Mouse (Mus musculus) B cell, adult 2 months (primary cell): ENCODE measurements around the gene Dner.
A peak's percentile ranks its signal among the peaks of the same experiment; 100 is the strongest.

Experiments
- DNase-seq, 2 experiments: peaks; one replicate each; pipeline ENCODE4 v3.0.0; 2022

The Dner gene

DNA sequence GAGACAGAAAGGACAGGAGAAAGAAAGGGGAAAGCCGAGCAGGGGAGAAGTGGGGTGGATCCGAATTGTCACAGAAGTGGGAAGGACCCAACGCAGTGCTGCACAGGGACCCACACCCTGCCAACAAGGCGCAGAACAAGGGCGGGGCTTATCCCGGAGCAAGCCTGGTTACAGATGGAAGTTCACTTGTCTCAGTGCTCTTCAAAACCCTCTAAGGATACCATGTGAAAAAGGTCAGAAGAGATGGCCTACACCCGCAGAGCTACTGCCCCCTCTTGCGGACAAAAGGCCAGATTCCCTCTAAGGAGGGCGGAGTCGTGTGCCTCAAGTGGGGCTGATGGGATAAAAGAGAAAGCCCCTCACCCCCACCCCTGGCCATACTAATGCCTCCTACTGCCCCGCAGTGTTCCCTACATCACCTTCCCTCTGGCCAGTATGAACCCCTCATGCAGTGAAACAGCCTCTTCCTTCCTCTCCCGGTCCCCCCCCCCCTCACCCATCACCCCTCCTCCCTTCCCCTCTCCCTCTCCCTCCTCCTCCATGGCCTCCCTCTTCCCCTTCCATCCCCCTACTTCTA lies 73.0 kb downstream of the Dner start:
- no peak for DNase-seq

DNA sequence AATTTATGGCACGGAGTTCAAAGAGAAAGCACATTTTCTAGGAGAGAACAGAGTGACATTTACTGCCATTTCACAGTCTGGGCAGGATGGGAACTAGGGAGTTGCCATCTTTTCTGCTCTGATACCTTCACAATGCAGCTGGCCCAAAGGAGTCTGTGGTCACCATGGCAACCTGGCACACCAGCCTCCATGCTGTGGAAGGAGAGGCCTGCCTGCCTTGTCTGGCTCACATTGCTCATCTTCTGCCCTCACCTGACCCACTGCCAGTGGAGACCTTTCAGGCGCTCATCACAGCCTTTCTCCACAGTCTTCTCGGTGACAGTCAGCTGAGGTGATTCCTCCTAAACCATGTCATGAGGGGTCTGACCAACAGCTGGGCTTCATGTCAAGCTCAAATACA lies 74.7 kb downstream of the Dner start:
- no peak for DNase-seq

DNA sequence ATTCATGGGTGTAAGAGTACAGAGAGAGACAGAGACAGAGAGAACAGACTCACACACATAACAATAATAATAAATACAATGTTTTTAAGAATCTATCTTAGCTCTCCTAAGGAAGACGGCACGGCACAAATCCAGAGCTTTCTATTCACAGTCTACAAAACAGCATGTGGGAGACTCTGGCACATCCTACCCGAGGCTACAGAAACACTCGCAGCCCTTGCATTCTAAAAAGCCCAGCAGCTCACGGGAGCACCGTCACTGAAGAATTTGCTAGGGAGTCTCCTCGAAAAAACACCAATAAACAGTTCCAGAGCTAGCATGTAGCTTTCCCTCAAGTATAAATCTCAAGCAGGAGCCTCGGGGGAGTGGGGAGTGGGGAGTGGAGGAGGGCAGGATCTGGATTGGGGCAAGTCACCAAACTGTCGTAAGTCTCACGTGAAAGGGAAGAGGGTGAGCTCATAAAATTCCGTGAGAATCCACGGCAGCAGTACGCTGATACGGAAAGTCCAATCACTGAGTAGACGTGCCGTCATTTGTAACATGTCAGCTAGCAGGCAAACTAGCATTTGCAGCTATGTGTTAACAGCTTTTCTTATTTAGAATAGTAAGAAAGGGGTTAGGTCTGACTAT lies 76.8 kb downstream of the Dner start:
- no peak for DNase-seq

DNA sequence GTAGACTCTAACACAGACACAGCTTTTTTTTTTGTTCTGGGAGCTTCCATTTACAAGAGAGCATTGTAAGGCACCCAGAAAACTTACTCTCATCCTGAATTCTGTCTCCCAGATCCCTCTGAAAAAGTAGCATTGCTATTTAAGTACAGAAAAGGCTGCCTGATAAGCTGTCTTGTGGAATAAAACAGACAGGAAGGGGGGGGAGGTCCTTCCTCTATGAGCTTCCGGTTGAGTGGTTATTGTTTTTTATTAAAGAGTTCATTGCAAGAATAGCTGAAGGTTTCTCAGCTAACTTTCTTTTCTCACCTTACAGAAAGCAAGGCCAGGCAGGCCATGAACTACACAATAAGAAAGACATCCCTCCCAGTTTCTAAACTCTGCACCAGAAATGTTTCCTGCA lies 77.9 kb downstream of the Dner start:
- DNase-seq = no peak

DNA sequence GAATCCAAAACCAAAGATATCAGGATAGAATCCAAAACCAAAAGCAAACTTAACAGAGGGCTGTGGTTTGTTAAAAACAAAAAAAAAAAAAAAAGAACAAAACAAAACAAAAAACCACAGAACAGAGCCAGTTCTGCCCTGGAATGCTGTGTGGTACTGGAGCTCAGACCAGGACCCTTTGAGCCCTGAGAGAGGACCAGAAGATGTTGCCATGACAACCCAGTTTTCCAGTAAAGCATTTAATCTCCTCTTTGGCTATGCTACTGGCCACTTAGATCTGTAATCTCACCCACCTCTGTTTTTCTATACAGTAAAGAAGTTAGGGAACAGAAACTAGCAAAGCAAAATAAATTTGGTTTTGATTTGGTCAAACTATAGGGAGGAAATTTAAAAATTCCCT lies 79.9 kb downstream of the Dner start:
- no peak for DNase-seq

DNA sequence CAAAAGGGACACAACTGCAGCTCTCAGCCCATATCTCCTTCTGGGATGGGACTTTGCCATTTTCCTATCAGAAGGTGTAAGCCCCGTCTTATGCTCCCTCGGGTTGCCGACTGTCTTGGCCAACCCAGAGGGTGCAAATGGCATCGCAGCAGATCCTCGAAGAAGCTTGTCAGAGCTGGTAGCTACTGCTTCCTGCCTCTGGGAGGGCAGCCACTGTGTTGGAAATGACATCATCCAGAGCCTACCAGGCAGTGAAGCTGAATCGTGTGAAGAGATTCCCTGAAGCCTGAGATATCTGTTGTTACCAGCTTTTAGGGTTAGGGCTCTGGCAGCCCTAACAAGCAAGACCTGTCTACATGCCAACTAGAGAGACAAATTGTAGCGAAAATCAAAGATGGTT lies 81.4 kb downstream of the Dner start:
- no peak for DNase-seq

DNA sequence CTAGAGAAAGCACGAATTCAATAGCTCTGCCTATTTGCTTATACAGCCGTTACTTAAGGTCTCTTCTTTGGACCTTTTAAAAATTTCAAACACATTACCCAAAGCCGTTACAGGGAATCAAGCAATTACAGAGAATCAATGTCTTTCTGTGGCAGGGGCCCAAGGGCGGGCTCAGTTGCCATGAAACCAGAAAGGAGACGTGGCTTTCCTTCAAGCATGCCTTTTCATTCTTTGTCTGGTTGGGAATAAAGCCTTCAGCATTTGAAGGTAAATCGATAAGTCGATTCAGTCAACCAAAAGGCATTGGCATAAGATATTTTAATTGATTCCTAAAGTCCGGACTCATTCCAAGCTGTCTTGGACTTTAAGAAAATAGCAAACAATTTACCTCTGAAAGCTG lies 82.9 kb downstream of the Dner start:
- no peak for DNase-seq

DNA sequence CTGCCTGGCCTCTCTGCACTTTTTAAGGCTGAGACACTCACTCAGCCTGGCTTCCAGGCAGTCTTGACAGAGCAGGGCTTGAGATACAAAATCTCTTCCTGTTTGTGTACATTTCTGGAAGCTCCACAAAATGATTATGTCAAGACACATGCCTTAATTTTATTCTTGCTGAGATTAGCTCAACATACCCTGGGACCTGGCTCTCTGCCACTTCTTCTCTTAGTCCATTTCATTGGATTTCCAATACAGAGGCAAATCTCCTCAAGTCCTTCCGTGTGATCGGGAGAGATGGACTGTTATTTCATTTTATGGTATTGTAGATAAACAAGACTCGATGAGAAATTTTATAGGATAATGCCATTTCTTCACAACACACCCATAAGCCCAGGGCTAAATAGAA lies 84.7 kb downstream of the Dner start:
- DNase-seq = no peak

DNA sequence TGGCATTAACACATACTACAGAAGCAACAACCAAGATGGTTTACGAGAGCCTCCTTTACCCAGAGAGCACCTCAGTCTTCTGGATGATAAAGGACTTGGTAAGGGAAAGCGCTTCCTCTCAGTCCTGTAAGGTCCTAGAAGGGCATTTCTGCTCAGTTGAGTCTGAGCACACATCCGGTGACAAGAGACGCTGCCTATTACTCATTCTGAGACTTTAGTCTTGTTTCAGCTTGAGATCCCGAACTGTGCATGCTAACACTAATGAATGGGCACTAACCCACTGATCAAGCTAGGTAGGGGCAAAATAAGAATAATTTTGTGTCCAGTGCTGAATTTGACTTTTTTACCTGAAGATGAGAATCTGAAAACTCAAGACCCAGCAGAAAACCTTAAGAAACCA lies 97.0 kb downstream of the Dner start:
- DNase-seq = no peak

DNA sequence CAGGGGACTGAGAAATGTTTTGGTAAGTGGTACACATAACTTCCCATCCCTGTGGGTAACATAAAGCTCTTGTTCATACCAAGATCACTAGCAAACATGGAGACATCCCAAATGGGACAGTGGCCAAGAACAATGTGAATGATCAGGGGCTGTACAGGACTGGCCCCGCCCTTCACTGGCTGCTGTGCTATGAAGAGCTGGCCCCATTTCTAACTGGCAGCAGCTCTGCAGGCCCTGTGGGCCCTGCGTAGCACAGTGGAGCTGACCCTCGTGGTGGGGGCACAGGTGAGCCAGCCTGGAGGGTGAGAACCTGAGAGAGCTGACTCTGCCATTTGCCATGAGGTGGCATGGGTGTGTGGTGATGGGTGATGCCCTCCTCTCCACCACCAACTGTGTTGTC lies 100.0 kb downstream of the Dner start:
- no peak for DNase-seq

DNA sequence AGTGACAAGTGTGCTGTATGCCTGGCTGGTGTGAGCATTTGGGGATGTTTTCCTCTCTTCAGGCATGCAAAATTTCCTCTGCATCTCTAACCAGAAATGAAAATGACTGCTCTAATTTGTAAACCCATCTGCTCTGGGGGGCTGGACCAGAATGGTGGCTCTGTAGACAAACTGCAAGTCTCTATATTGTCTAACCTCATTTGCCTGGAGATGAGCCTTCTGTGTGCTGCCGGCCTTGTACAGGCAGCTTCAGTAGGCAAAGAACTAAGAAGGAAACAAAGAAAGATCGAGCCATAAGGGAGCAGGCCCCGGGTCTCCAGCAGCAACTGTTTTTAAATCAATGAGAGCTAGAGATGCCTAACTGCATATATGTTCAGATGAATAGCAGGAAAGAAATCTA lies 103.6 kb downstream of the Dner start:
- no peak for DNase-seq

DNA sequence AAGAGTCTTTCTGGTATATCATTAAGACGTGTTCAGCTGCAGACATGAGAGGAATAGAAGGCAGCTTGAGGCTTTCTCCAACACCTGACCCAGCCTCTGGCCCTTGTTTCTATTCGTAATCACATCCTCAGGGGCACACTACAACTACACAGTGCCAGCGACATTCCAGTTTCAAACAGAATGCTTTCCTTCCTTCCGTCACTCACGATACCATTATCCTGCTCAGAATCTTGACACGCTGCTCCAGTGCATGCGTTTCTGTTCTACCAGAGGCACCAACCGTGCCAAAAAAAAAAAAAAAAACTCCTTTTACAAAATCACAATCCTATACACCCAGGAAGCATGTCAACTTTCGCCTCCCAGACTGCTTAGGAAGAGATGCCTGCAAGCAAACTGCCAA lies 105.5 kb downstream of the Dner start:
- no peak for DNase-seq

DNA sequence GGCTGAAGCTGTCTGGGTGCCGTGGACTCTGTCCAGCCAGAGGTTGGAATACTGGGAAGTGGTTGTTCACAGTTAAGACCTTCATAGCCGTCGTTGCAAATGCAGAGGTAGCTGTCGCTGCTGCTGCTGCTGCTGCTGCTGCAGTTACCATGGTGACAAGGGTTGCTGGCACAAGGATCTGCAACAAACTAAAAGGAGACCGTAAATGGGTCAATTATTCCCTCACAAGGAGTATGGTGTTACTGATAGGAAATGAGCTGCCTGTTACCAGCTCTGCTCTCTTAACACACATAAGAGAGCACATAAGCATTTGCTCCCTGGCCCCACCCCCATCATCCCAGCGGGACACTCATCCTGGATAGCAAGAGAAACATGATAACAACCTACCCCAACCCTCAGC lies 110.6 kb downstream of the Dner start:
- no peak for DNase-seq

DNA sequence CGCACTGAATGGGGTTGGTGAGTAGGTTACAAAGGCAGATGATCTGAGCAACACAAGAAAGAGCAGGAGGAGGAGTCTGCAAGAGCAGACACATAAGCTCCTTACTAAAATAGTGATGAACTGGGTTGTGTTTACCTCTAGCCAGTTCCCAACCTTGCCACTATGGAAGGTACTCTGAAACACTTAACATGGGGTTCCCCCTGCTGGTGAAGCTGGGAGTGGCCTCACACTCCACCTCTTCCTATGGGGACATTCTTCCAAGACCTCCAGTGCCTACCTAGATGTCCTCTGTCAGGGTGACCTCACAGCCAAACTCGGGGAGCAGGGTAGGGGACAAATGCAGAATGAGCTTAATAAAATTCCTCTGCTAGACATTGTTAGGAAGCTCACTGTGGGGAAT lies 114.2 kb downstream of the Dner start:
- peak in 1 of 2 experiments; percentile 2 for DNase-seq

DNA sequence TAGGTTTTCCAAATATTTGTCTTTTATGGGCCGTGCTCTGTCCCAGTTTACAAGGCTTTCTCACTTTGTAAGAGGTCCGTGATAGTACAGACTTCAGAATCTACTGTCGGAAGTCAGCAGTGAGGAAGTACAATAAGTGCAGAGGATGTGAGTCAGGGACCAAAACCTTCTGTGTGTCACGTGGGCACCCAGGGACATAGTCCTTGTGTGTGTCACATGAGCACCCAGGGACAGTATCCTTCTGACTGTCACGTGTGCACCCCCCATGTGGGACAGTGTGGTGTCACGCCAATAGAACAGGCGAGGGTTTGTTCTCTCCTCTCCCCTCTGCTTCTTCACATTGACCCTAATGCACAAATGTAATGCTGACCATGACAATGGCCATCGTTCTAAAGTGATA lies 134.2 kb downstream of the Dner start:
- DNase-seq = no peak

DNA sequence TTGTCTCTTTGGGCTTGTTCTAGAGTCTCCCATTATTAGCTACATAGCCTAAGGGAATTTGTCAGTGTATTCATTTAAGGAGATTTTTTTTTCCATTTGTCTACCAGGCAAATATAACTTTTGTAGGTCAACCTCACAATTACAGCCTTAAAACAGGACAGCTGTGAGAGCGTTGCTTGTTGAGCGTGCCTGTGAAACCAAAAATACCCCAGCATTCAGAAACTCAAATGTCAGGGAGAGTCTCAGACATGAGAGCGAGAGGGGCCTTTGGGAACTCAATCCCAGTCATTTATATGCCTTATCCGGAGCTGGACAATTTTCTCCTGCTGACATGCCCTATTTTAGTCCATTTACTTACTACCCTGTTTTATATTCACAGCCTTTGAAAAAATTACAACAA lies 134.6 kb downstream of the Dner start:
- DNase-seq = no peak

DNA sequence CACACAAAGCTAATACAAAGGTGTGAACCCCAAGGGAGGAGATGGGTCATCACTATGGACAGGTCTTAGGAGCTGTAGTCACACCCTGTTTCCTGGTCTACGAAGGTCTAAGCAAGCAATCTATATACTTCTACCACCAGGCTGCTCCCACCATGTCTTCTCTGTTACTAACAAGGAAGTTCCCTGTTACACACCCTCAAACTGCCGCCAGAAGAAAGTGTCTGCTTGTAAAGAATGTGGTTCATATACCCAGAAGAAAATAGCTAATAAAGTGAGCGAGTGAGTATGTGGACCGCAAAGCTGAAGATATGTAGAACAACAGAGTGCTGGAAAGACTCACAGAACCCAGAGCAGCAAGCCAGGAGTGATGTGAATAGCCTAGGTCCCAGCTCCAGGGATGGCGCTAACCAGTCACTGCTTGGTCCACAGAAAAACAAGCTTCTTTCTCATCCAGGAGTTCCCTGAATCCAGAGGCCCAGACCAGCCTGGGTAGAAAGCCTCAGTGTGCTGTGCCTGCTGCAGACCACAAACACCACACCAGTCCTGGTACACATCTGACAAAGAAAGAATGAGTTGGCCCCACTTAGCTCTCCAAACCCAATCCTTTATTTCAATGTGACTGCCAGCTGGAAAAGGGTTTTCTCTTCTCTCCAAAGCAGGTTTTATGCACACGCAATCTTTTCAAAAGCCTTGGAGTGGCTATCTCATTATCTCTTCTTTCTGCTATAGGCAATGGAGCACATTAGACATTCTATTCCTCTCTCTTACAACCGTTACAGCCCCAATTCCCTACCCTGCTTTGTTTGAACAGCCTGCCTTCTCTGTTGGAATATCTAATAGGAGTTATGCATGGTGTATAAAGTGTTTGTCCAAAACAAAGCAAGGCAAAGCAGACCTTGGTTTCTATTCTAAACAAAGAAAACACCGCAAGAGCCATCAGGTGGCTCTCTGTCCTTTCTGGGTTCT lies 139.2 kb downstream of the Dner start:
- no peak for DNase-seq

DNA sequence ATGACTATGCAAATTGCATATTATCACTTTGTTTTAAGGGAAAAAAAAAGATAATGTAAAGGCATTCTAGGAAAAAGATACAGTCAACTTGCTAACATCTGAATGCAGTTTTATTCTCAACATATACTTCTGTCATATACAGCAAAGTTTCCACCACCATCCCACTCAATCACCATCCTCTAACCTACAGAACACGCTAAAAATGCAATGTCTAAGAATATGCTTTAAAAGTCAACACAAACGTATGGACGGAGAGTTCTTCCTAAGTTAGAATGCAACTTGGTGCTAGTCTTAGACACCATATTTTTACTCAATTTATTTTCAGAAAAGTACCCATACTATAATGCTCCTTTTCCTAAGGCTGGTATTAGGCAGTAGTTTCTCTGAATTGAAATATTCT lies 144.0 kb downstream of the Dner start:
- DNase-seq = no peak

DNA sequence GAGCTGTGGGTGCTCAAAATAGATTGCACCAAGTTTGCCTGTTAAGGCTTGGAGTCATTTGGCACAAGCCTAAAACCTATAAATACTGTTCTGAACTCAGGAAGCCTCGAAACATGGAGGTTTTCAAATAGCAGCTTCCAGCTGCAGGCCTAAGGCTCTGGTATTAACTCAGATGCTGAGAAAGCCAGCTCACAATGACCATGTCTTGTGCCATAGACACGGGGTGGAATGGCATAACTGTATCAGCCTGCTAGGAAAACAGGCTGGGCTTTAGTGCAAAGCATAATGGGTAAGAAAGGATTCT lies 146.0 kb downstream of the Dner start:
- no peak for DNase-seq

DNA sequence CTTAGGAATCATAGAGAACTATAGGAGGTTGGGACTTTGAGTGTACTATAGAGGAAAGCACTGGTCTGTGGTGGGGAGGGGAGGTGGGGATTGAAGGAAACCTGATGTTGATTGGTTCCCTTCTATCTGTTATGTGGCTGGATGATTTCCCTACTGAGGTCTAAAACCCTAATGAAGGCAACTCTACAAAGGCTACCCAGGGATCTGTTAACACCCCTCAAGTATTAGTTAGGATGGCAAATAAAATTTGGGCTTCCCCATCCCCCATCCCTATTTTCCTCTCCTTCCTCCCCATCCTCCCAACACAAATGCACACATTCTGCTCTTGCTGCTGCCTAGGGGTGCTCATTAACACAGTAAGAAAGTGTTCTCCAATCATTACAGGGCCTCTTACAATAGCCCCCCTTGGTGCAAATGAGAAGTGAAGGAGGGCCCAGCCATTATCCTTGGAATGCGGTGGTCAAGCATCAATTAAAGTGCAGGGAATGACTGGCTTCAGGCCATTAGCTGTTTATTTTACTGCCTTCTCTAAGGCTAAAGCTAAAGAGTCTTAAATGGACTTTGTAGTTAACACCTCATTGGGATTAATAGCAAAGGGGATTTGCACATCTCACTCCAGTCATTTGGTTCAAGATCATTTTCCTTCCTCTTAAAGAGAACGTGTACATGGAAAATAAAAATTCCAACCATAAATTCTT lies 146.5 kb downstream of the Dner start:
- no peak for DNase-seq

DNA sequence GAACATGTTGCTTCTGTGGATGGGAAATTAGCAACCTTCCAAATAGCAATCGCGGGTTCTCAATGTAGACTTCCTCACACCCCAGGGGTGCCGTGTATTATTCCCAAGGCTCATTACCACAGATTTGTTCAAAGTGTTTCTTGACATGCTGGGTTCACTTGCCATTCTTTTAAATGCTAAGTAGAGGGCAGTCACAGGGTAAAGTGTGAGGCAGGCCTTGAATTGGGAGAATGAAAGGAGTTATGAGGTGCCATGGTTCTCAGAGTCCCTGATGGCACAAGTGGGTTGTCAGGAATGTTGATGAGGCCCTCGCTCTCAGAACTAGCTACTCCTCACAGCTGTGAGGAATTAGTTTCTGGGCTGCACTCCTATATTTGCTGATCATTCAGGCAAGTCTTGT lies 160.0 kb downstream of the Dner start:
- no peak for DNase-seq

DNA sequence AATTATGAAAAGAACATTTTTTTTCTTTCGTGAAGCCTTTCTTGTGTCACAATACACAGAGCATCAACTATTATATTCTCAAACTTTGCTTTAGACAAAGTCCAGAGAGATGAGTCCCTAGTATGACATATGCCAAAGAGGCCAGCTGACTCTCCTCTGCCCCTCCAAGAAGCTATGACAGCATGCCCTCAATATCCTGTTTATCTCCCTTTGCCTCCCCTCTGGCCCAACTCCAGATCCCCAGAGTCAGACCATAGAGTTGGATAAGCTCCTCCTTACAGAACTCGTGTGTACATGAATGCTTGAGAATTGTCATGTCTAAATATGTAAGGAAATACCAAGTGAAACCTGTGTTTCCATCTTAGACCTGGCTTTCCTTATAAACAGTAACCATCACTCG lies 170.5 kb downstream of the Dner start:
- DNase-seq = no peak

DNA sequence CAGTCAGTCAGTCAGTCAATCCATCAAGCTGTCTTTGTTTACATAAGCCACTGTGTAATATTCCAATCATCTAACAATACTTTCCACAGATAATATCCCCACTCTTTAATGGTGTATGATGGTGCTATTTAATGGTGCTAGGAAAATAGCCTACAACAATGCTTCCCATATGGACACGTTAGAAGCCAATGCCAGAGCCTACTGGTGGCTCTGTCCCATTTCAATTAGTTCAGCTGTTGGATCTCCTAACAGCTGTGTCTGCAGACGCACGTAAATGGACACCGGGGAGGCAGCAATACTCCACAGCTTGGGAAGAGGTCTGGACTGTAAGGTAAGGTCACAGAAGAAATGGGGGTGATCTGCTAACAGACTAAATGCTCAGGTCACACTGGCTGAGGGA lies 171.6 kb downstream of the Dner start:
- DNase-seq = no peak

DNA sequence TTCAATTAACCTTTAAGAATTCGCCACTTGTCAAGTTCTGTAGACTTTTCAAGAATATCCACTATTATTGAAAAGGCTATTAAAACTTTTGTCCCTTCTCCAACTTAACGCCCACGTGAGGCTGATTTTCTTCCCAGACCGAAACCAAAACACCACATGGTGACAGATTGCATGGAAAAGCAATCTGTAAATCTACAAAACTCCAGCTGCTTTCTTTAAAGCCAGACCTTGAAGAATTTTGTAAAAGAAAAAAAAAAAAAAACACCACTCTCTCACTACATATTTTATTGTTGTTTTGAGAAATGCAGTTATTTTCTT lies 173.1 kb downstream of the Dner start:
- DNase-seq = no peak
